Mouse (Mus musculus) intestine, embryonic 14.5 days (tissue): ENCODE results near the gene Alox15. TPM values are rescaled to one million over a fixed set of nuclear protein-coding genes. Genes with fewer than 3 reads are reported as not detected.
A peak's percentile ranks its signal among the peaks of the same experiment; 100 is the strongest.

Experiments
- ATAC-seq: fragments of 200-750 bp; cut with Nextera tagmentation; replicated peaks from 2 replicates; pipeline ENCODE4 v1.8.0; 2017; ENCODE audit warnings: low read depth, moderate number of reproducible peaks, moderate TSS enrichment, moderate library complexity; ENCODE audit not compliant: low FRiP score, low TSS enrichment
- DNase-seq: peaks from one replicate; pipeline ENCODE4 v3.0.0-alpha.2; 2018; ENCODE audit warnings: low spot score
- H3K27ac ChIP-seq: fragments of 300-500 bp; sonication (generic); 2 replicates; pipeline ENCODE4 v1.5.1; 2014; ENCODE audit warnings: low read depth, mild to moderate bottlenecking, control low read depth
- H3K27me3 ChIP-seq: fragments of 300-500 bp; sonication (generic); replicated peaks from 2 replicates; pipeline ENCODE4 v1.6.1; 2014; ENCODE audit warnings: low read length, control low read depth; ENCODE audit not compliant: control insufficient read depth, insufficient read depth
- H3K36me3 ChIP-seq: fragments of 300-500 bp; sonication (generic); 2 replicates; pipeline ENCODE4 v1.6.1; 2014; ENCODE audit warnings: low read length, control low read depth; ENCODE audit not compliant: control insufficient read depth, insufficient read depth
- H3K4me1 ChIP-seq: fragments of 300-500 bp; sonication (generic); replicated peaks from 2 replicates; pipeline ENCODE4 v1.6.1; 2014; ENCODE audit warnings: low read length, control low read depth, mixed read lengths; ENCODE audit not compliant: control insufficient read depth, insufficient read depth
- H3K4me2 ChIP-seq: fragments of 300-500 bp; sonication (generic); 2 replicates; pipeline ENCODE4 v1.6.1; 2014; ENCODE audit warnings: low read length
- H3K4me3 ChIP-seq: fragments of 300-500 bp; sonication (generic); 2 replicates; pipeline ENCODE4 v1.5.1; 2014; ENCODE audit warnings: low read depth, low read length, control low read depth, mixed read lengths
- H3K9ac ChIP-seq: fragments of 300-500 bp; sonication (generic); 2 replicates; pipeline ENCODE4 v1.6.1; 2014; ENCODE audit warnings: mild to moderate bottlenecking, low read length
- H3K9me3 ChIP-seq: fragments of 300-500 bp; sonication (generic); 2 replicates; pipeline ENCODE4 v1.6.1; 2016; ENCODE audit warnings: low read length, control low read depth; ENCODE audit not compliant: control insufficient read depth
- WGBS: fragments of 180-500 bp; shearing (Covaris S2); extraction: QIAGEN DNeasy Blood & Tissue Kit; methylation state at CpG from one replicate; pipeline ENCODE4 v1.1.7; 2014; 5-methylcytosine and 5-hydroxymethylcytosine counted together
- polyA plus RNA-seq: library from polyadenylated mRNA; unstranded; fragments of >200 nt; fragmentation: Nextera tagmentation; extraction: Ambion mirVana; gene quantifications from 2 replicates; pipeline ENCODE4 v1.2.1, GENCODE M21; 2014

Alox15 gene
- polyA plus RNA-seq, 1 experiment from 2014 or later, result 0.34 TPM

DNA sequence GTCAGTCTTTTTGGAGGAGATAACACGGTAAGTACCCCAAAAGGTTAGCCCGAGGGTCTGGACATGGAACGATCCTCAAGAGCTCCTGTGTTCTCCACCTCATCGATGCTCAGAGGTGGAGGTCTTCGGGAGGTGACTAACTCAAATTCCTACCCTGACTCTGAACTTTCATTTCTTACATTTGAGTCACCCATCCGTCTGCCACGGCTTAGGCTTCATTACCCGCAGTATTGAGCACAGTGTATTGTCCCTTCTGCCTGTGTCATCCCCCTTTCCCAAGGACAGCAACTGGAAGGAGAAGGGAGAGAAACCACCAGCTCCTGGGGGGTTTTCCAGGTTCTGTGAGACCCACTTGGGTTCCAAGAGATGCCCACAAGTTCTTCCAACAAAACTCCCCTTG is 27.1 kb downstream of the Alox15 start:
- Histone ChIP-seq H3K27ac (no peak overlapping the region), H3K36me3 (no peaks in the 10 kb centered on the region), H3K4me1 (no peaks in the 10 kb centered on the region), H3K4me2 (no peak overlapping the region), H3K27me3 (peaks cover 38% of the 10 kb centered on the region), H3K4me3 (no peak overlapping the region), H3K9me3 (no peaks in the 10 kb centered on the region), H3K9ac (no peak overlapping the region)
- WGBS, result 82% methylated on average over 8 of the region's 8 CpGs
- ATAC-seq (no peak), DNase-seq (no peak)

DNA sequence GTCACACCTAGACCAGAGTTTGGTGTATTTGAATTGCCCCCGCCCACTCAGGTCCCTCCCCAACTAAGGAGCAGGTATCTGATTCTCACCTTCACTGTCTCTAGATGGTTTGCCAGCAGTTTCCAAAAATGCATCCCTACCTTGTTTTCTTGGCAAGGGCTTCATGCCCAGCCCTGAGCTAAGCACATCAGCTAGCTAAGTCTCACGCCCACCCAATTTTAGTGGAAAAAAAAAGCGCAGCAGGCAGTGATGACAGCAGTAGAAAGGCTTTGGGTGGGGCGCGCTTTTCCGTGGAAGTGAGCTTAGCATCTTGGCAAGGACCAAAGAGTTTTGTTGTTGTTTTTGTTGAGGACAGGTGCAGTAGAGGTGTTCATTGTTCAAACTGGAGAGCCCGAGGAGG is 29.3 kb downstream of the Alox15 start, which contains the start of gene Alox12e:
Gene Alox12e, minus strand, starts transcription at position 101 of the 400 bp plus-strand sequence.
- Histone ChIP-seq H3K36me3 (no peaks in the 10 kb centered on the region), H3K4me2 (peak within 1 kb of the TSS; percentile 18; the same call in 1 of the 2 replicates), H3K27ac (no peak within 1 kb of the TSS), H3K9me3 (no peaks in the 10 kb centered on the region), H3K9ac (no peak within 1 kb of the TSS), H3K27me3 (peaks cover 52% of the 10 kb centered on the region), H3K4me1 (no peaks in the 10 kb centered on the region), H3K4me3 (peak within 1 kb of the TSS; percentile 6; the same call in 1 of the 2 replicates)
- ATAC-seq (no peak), DNase-seq (no peak)
- 29% methylated on average over 7 of the region's 7 CpGs for WGBS

GRCm38 (mm10) chr11:70321664-70322063 is 30.2 kb downstream of the Alox15 start:
- 6% methylated on average over 15 of the region's 15 CpGs for WGBS
- Histone ChIP-seq H3K27me3 (peaks cover 52% of the 10 kb centered on the region), H3K4me1 (no peaks in the 10 kb centered on the region), H3K9me3 (no peaks in the 10 kb centered on the region), H3K27ac (no peak overlapping the region), H3K36me3 (no peaks in the 10 kb centered on the region), H3K4me2 (peak overlapping the region; percentile 18; the same call in 1 of the 2 replicates), H3K9ac (no peak overlapping the region), H3K4me3 (peak overlapping the region; percentile 6; the same call in 1 of the 2 replicates)
- ATAC-seq (no peak), DNase-seq (peak; percentile 80)

DNA sequence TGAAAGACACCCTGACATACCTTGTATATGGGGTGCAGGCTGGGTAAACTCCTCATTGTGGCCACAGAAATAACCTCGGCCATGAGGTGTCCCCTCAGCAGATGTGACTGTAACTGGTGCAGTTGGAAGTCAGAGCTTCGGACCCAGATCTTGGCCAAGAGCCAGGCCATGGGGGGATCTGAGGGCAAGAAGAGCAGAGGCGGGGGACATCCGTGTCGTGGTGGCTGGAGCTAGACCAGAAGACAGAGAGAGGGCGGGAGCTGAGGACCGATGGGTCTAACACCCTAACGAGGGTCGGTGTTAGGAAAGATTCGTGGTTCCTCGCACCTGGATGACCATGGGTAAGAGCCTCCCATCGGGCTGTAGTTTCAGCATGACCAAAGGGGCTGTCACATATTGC is 32.2 kb downstream of the Alox15 start:
- ATAC-seq, result no peak
- Histone ChIP-seq H3K27me3 (peaks cover 52% of the 10 kb centered on the region), H3K27ac (no peak overlapping the region), H3K36me3 (no peaks in the 10 kb centered on the region), H3K4me3 (no peak overlapping the region), H3K9ac (no peak overlapping the region), H3K4me2 (no peak overlapping the region), H3K4me1 (no peaks in the 10 kb centered on the region), H3K9me3 (no peaks in the 10 kb centered on the region)
- no peak for DNase-seq
- 79% methylated on average over 12 of the region's 12 CpGs for WGBS

- no peak overlapping the region for H3K4me3 ChIP-seq
- H3K4me2 ChIP-seq, result no peak overlapping the region
- no peaks in the 10 kb centered on the region for H3K36me3 ChIP-seq
- no peaks in the 10 kb centered on the region for H3K4me1 ChIP-seq
- H3K9ac ChIP-seq, result no peak overlapping the region
- no peaks in the 10 kb centered on the region for H3K9me3 ChIP-seq
- H3K27me3 ChIP-seq, result 0 out of 2 replicates have a peak, but pooled peaks cover 11% of the 10 kb centered on the region
- 35% methylated on average over 7 of the region's 7 CpGs for WGBS
- no peak overlapping the region for H3K27ac ChIP-seq
- ATAC-seq (no peak), DNase-seq (no peak)
These were observed 38.0 kb downstream of the Alox15 start for GRCm38 (mm10) chr11:70313833-70314232.

GRCm38 (mm10) chr11:70309341-70309740 is 42.5 kb downstream of the Alox15 start:
- H3K27me3 ChIP-seq, result 0 out of 2 replicates have a peak, but pooled peaks cover 2% of the 10 kb centered on the region
- 24% methylated on average over 9 of the region's 9 CpGs for WGBS
- no peak overlapping the region for H3K27ac ChIP-seq
- H3K4me2 ChIP-seq, result no peak overlapping the region
- H3K9ac ChIP-seq, result no peak overlapping the region
- no peaks in the 10 kb centered on the region for H3K4me1 ChIP-seq
- H3K4me3 ChIP-seq, result no peak overlapping the region
- ATAC-seq (no peak), DNase-seq (no peak)
- H3K9me3 ChIP-seq, result no peaks in the 10 kb centered on the region
- no peaks in the 10 kb centered on the region for H3K36me3 ChIP-seq

DNA sequence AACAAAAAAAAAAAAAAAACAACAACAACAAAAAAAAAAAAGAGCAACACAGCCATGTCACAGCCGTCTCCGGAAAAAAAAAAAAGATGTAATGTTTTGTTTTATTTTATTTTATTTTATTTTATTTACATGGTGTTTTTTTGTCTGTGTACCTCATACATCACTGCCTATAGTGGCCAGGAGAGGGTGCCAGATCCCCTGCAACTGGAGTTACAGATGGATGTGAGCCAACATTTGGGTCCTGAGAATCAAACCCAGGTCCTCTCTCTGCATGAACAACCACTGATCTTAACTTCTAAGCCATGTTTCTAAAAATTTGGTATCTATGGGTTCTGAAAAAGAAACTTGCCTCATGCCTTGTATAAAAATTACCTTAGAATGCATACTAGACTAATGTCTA is 43.5 kb downstream of the Alox15 start:
- no peak overlapping the region for H3K4me3 ChIP-seq
- no peak overlapping the region for H3K27ac ChIP-seq
- H3K27me3 ChIP-seq, result 0 out of 2 replicates have a peak, but pooled peaks cover 2% of the 10 kb centered on the region
- DNase-seq (no peak), ATAC-seq (no peak)
- H3K36me3 ChIP-seq, result no peaks in the 10 kb centered on the region
- H3K9ac ChIP-seq, result no peak overlapping the region
- no peaks in the 10 kb centered on the region for H3K4me1 ChIP-seq
- 96% methylated on average over 2 of the region's 2 CpGs for WGBS
- no peaks in the 10 kb centered on the region for H3K9me3 ChIP-seq
- H3K4me2 ChIP-seq, result no peak overlapping the region

DNA sequence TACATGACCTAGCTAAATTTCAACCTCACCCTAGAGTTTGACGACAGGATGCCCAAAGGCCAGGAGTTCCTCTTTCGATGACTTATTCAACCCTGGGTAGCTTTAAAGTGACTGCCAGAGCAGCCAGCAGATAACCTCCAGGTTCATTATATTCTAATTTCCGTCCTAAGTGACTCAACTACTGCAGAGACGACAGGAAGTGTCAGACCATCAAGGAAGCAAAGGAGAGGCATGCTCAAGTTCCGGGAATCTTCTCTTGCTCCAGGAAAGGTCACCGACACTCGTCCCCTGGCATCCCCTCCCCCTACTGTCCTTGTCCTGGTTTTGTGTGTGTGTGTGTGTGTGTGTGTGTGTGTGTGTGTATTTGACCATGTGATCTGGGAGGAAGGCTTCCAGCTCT is 45.7 kb downstream of the Alox15 start:
- Histone ChIP-seq H3K36me3 (no peaks in the 10 kb centered on the region), H3K27ac (no peak overlapping the region), H3K4me3 (no peak overlapping the region), H3K9me3 (no peaks in the 10 kb centered on the region; the same call in 1 of the 2 replicates), H3K9ac (no peak overlapping the region), H3K4me1 (no peaks in the 10 kb centered on the region), H3K27me3 (0 out of 2 replicates have a peak, but pooled peaks cover 2% of the 10 kb centered on the region), H3K4me2 (no peak overlapping the region)
- 62% methylated on average over 7 of the region's 7 CpGs for WGBS
- no peak for DNase-seq
- no peak for ATAC-seq

- no peak overlapping the region for H3K9ac ChIP-seq
- H3K36me3 ChIP-seq, result no peaks in the 10 kb centered on the region
- H3K9me3 ChIP-seq, result no peaks in the 10 kb centered on the region; the same call in 1 of the 2 replicates
- ATAC-seq (no peak), DNase-seq (no peak)
- H3K27ac ChIP-seq, result no peak overlapping the region
- no peaks in the 10 kb centered on the region for H3K4me1 ChIP-seq
- no peak overlapping the region for H3K4me3 ChIP-seq
- H3K27me3 ChIP-seq, result no peaks in the 10 kb centered on the region
- H3K4me2 ChIP-seq, result no peak overlapping the region
- WGBS, result 83% methylated on average over 4 of the region's 4 CpGs
These were observed 49.5 kb downstream of the Alox15 start for GRCm38 (mm10) chr11:70302293-70302692.
